Mouse (Mus musculus) lung, embryonic 14.5 days (tissue): ENCODE results near the gene Pcsk6. TPM values are rescaled to one million over a fixed set of nuclear protein-coding genes. Genes with fewer than 3 reads are reported as not detected.
"Not testable (repeated sequence)": the region's sequence is repeated elsewhere in the genome, so short reads cannot be mapped to it uniquely, and the experiment has no call there.

Source experiments
- ATAC-seq: fragments of 200-750 bp; cut with Nextera tagmentation; 2 replicates; pipeline ENCODE4 v1.8.0; 2017; ENCODE audit warnings: mild to moderate bottlenecking, moderate TSS enrichment, moderate library complexity; ENCODE audit not compliant: insufficient read depth
- DNase-seq: peaks from one replicate; pipeline ENCODE4 v3.0.0-alpha.2; 2015
- H3K27ac ChIP-seq: fragments of 300-500 bp; sonication (generic); 2 replicates; pipeline ENCODE4 v1.5.1; 2014; ENCODE audit warnings: low read depth, mild to moderate bottlenecking, moderate library complexity
- H3K27me3 ChIP-seq: fragments of 300-500 bp; sonication (generic); 2 replicates; pipeline ENCODE4 v1.6.1; 2014; ENCODE audit warnings: low read length, control low read depth; ENCODE audit not compliant: insufficient read depth
- H3K36me3 ChIP-seq: fragments of 300-500 bp; sonication (generic); 2 replicates; pipeline ENCODE4 v1.6.1; 2014; ENCODE audit warnings: control low read depth; ENCODE audit not compliant: insufficient read depth
- H3K4me1 ChIP-seq: fragments of 300-500 bp; sonication (generic); 2 replicates; pipeline ENCODE4 v1.6.1; 2014; ENCODE audit warnings: antibody characterized with exemption, control low read depth; ENCODE audit not compliant: insufficient read depth
- H3K4me2 ChIP-seq: fragments of 300-500 bp; sonication (generic); 2 replicates; pipeline ENCODE4 v1.6.1; 2014; ENCODE audit warnings: mild to moderate bottlenecking
- H3K4me3 ChIP-seq: fragments of 300-500 bp; sonication (generic); 2 replicates; pipeline ENCODE4 v1.5.1; 2014; ENCODE audit warnings: low read depth, low read length
- H3K9ac ChIP-seq: fragments of 300-500 bp; sonication (generic); 2 replicates; pipeline ENCODE4 v1.6.1; 2014
- H3K9me3 ChIP-seq: fragments of 300-500 bp; sonication (generic); 2 replicates; pipeline ENCODE4 v1.6.1; 2016; ENCODE audit warnings: low read depth, low read length, control low read depth
- CTCF ChIP-seq: IDR thresholded peaks from 2 replicates; pipeline ENCODE4 v1.5.1; 2016; ENCODE audit warnings: antibody characterized with exemption, low read depth
- WGBS: fragments of 180-500 bp; shearing (Covaris S2); extraction: QIAGEN DNeasy Blood & Tissue Kit; methylation state at CpG from one replicate; pipeline ENCODE4 v1.1.7; 2014; 5-methylcytosine and 5-hydroxymethylcytosine counted together
- polyA plus RNA-seq: library from polyadenylated mRNA; unstranded; fragments of >200 nt; fragmentation: Nextera tagmentation; extraction: Ambion mirVana; gene quantifications from 2 replicates; pipeline ENCODE4 v1.2.1, GENCODE M21; 2014

Gene Pcsk6
- polyA plus RNA-seq, 1 experiment from 2014 or later: 9.2 TPM

DNA sequence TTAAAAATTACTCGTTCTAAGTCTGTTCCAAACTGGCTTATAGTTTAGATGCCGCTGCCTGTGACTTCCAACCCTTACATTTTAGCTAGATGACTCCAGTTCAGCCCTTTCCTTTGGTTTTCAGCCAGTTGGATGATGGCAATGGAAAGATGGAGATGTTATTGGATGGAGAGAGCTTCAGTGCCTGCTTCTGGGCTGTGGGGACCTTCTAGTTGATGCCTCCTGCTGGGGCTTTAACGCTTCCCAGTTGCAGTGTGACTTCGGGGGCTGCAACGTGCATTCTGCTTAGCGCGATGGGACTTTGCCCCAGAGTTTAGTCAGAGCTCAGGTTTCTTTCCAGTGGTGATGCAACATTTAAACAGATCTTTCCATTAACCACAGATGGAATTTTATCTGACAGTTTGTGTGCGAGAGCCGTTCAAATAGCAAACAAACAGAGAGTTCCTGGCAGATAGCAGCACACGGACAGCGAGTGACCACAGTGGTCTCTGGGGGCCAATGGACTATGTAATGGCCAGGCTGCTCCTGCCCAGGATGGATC lies 53.3 kb downstream of the Pcsk6 start:
- 30% methylated on average over 11 of the region's 11 CpGs for WGBS
- H3K4me2 ChIP-seq: no peak overlapping the region
- H3K9ac ChIP-seq: no peak overlapping the region
- ATAC-seq (no peak), DNase-seq (peak; percentile 7)
- no peaks in the 10 kb centered on the region for H3K27me3 ChIP-seq
- no peaks in the 10 kb centered on the region for H3K4me1 ChIP-seq
- H3K9me3 ChIP-seq: no peaks in the 10 kb centered on the region
- no peak overlapping the region for H3K27ac ChIP-seq
- H3K4me3 ChIP-seq: no peak overlapping the region
- TF ChIP-seq CTCF: no peak
- no peaks in the 10 kb centered on the region for H3K36me3 ChIP-seq

- TF ChIP-seq CTCF: no peak
- Histone ChIP-seq H3K36me3 (no peaks in the 10 kb centered on the region), H3K4me2 (no peak overlapping the region), H3K9me3 (no peaks in the 10 kb centered on the region), H3K9ac (no peak overlapping the region), H3K4me3 (no peak overlapping the region), H3K4me1 (no peaks in the 10 kb centered on the region), H3K27ac (no peak overlapping the region), H3K27me3 (no peaks in the 10 kb centered on the region)
- no peak for ATAC-seq
- 86% methylated on average over 7 of the region's 7 CpGs for WGBS
- no peak for DNase-seq
These were observed 54.3 kb downstream of the Pcsk6 start for GRCm38 (mm10) chr7:65915821-65916220.

DNA sequence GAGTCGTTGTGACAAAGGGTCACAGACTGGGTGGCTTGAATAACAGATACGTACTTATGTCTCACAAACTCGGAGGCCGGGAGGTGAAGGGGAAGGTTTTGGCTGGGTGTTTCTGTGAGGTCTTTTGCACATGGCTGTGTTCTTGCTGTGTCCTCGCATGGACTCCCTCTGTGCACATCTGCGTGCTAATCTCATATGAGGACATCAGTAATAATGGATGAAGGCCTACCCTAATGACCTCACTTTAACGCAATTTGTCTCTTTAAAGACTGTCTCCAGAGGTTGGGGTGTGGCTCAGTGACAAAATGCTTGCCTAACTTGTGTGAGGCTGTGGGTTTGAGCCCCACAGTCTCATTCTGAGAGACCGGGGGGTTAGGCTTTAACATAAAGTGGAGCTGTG lies 55.0 kb downstream of the Pcsk6 start:
- no peak for ATAC-seq
- H3K27me3 ChIP-seq: no peaks in the 10 kb centered on the region
- H3K4me3 ChIP-seq: no peak overlapping the region
- H3K9ac ChIP-seq: no peak overlapping the region
- H3K4me2 ChIP-seq: no peak overlapping the region
- no peaks in the 10 kb centered on the region for H3K9me3 ChIP-seq
- no peaks in the 10 kb centered on the region for H3K36me3 ChIP-seq
- TF ChIP-seq CTCF: no peak
- 68% methylated on average over 8 of the region's 8 CpGs for WGBS
- no peaks in the 10 kb centered on the region for H3K4me1 ChIP-seq
- no peak overlapping the region for H3K27ac ChIP-seq
- DNase-seq: no peak

DNA sequence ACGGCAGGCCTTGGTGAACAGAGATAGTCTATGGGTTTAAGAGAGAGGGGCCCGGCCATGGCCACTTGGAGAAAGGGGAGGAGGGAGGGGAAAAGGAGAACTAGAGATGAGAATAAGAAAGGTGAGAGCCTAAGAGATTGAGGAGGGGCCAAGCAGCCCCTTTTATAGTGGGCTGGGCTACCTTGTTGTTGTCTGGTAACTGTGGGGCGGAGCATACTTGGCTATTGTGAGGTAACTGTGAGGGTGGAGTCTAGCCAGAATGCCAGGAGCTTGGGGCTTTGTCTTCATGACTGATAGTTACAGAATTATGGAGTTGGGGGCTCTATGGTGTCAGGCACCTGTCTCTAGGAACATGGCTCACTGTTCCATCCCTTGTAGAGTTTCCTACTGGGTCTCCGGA lies 56.9 kb downstream of the Pcsk6 start:
- DNase-seq: no peak
- Histone ChIP-seq H3K27me3 (no peaks in the 10 kb centered on the region), H3K27ac (no peak overlapping the region), H3K9me3 (no peaks in the 10 kb centered on the region), H3K4me1 (no peaks in the 10 kb centered on the region), H3K4me2 (no peak overlapping the region), H3K9ac (no peak overlapping the region), H3K4me3 (no peak overlapping the region), H3K36me3 (no peaks in the 10 kb centered on the region)
- ATAC-seq: no peak
- TF ChIP-seq CTCF: no peak
- WGBS: 93% methylated on average over 4 of the region's 4 CpGs

GRCm38 (mm10) chr7:65929398-65929797 lies 67.9 kb downstream of the Pcsk6 start:
- Histone ChIP-seq H3K27ac (no peak overlapping the region), H3K4me2 (no peak overlapping the region), H3K27me3 (no peaks in the 10 kb centered on the region), H3K36me3 (no peaks in the 10 kb centered on the region), H3K4me3 (no peak overlapping the region), H3K9ac (no peak overlapping the region), H3K4me1 (peaks cover 2% of the 10 kb centered on the region; the same call in 1 of the 2 replicates), H3K9me3 (no peaks in the 10 kb centered on the region)
- 9% methylated on average over 5 of the region's 5 CpGs for WGBS
- ATAC-seq (no peak), DNase-seq (no peak)
- TF ChIP-seq CTCF: no peak

DNA sequence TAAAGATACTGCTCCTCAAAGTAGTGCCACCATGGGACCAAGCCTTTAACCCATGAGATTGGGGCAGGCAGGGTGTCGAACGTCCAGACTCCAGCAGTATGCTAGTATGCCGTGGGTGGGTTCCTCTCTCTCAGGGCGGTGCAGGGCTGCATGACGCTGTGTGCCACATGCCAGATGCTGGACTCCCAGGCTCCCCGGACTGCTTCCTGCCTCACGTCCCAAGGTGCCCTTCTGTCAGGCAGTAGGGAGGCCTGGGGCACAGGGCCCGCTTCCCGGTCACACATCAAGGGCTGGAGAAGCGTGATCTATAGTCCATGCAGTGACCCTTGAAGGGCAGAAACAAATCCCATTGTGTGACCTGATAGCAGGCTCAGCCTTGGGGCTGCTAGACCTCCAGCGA lies 68.9 kb downstream of the Pcsk6 start:
- ATAC-seq: peak; percentile 49; the same call in 1 of the 2 replicates
- H3K4me2 ChIP-seq: no peak overlapping the region
- no peak overlapping the region for H3K9ac ChIP-seq
- H3K36me3 ChIP-seq: no peaks in the 10 kb centered on the region
- DNase-seq: no peak
- WGBS: 39% methylated on average over 11 of the region's 11 CpGs
- no peaks in the 10 kb centered on the region for H3K9me3 ChIP-seq
- TF ChIP-seq CTCF: no peak
- H3K4me3 ChIP-seq: no peak overlapping the region
- H3K4me1 ChIP-seq: peaks cover 2% of the 10 kb centered on the region; the same call in 1 of the 2 replicates
- H3K27ac ChIP-seq: no peak overlapping the region
- H3K27me3 ChIP-seq: no peaks in the 10 kb centered on the region

- H3K4me2 ChIP-seq, H3K9me3 ChIP-seq, H3K9ac ChIP-seq, H3K4me1 ChIP-seq, H3K27me3 ChIP-seq, DNase-seq, H3K27ac ChIP-seq, H3K4me3 ChIP-seq, ATAC-seq, H3K36me3 ChIP-seq: not testable (repeated sequence)
- 57% methylated on average over 3 of the region's 3 CpGs for WGBS
These were observed 72.9 kb downstream of the Pcsk6 start for GRCm38 (mm10) chr7:65934238-65934970.
